27 mouse cellular contexts compared by ENCODE assay signal in genomic region chr9:87755621-87756020, GRCm38 (mm10). TPM values are rescaled to one million over a fixed set of nuclear protein-coding genes. Genes with fewer than 3 reads are reported as not detected.
DNase-seq lines count a peak whose midpoint lies in the region; ATAC-seq and TF ChIP-seq lines count a peak whose summit lies in the region.
"Had no signal": no experiment of that assay in that cellular context is flagged by ENCODE, and none has a peak within 500 bp of the region (broad histone marks: within the 10 kb centered on the region; RNA-seq: fewer than 3 reads in every experiment).

No protein-coding gene starts in this region.

- 69% methylated on average over 4 of the region's 4 CpGs for WGBS in midbrain, embryonic 15.5 days

- in situ Hi-C loops in ES-E14 (cut with MboI; ENCODE audit: low sequenced_read_pairs in 2 of 2, unreplicated experiment in 2 of 2) = no loop called here

- DNase-seq in ES-CJ7 (ENCODE audit: low read depth, low spot score) (peak; percentile 67), ES-E14 (ENCODE audit: low read depth, low spot score) (peak; percentile 45), R1 (ENCODE audit: low read depth, low spot score) (peak; percentile 51), ZHBTc4 (ENCODE audit: low read depth, low spot score) (peak; percentile 82)
- no peak for DNase-seq in frontal cortex, postnatal 10 days (ENCODE audit: low spot score in 2 of 2)
- DNase-seq in adrenal gland, postnatal 10 days = no peak
- DNase-seq in left cerebral cortex, adult 9 months (ENCODE audit: low spot score in 2 of 2) = no peak
- DNase-seq: adrenal gland, adult 2 months; adrenal gland, adult 8-10 months; adrenal gland, postnatal 14 days; adrenal gland, postnatal 25 days; adrenal gland, postnatal 36 days; B cell, adult 2 months; cerebellum, adult 11 months; cerebellum, adult 11-12 months; cerebellum, adult 18-20 months; cerebellum, adult 2 months; cerebellum, adult 8-10 months; cerebellum, adult 9-10 months; cerebellum, adult 9-11 months had no signal

- no peak overlapping the region for H3K4me2 ChIP-seq in midbrain, embryonic 15.5 days

- H3K27ac ChIP-seq in ES-E14 (ENCODE audit: insufficient read depth, low read depth, low read length, poor library complexity, severe bottlenecking) = no peak overlapping the region
- H3K27ac ChIP-seq in midbrain, embryonic 15.5 days = no peak overlapping the region

- no peaks in the 10 kb centered on the region for H3K36me3 ChIP-seq in ES-E14 (ENCODE audit: control insufficient read depth, insufficient read depth, low read length, poor library complexity, severe bottlenecking)
- no peaks in the 10 kb centered on the region for H3K36me3 ChIP-seq in midbrain, embryonic 15.5 days (replicated peaks)
- H3K36me3 ChIP-seq: G1E had no signal

- no peaks in the 10 kb centered on the region for H3K4me1 ChIP-seq in ES-E14 (ENCODE audit: control insufficient read depth in 2 of 2, insufficient read depth in 2 of 2, low read length in 2 of 2, poor library complexity in 1 of 2)
- H3K4me1 ChIP-seq in midbrain, embryonic 15.5 days = no peaks in the 10 kb centered on the region

- no peaks in the 10 kb centered on the region for H3K27me3 ChIP-seq in midbrain, embryonic 15.5 days (replicated peaks)
- H3K27me3 ChIP-seq: CH12.LX, Patski had no signal

- no peak overlapping the region for H3K4me3 ChIP-seq in ES-E14 (ENCODE audit: insufficient read depth in 1 of 2, low read depth in 1 of 2, low read length in 2 of 2, poor library complexity in 1 of 2, severe bottlenecking in 1 of 2)
- no peak overlapping the region for H3K4me3 ChIP-seq in midbrain, embryonic 15.5 days

- ATAC-seq in midbrain, embryonic 15.5 days (replicated peaks) = no peak
- ATAC-seq: activated CD4-positive, CD25-positive, alpha-beta regulatory T cell, adult 4 months; CD4-positive, CD25-positive, alpha-beta regulatory T cell, adult 4 months; Patski had no signal

- H3K9ac ChIP-seq in ES-E14 (ENCODE audit: insufficient read depth, low read depth, low read length, poor library complexity, severe bottlenecking) = no peak overlapping the region
- no peak overlapping the region for H3K9ac ChIP-seq in midbrain, embryonic 15.5 days

- H3K9me3 ChIP-seq in ES-E14 (ENCODE audit: control insufficient read depth, insufficient read depth, low read depth, low read length) = no peaks in the 10 kb centered on the region
- H3K9me3 ChIP-seq in midbrain, embryonic 15.5 days = no peaks in the 10 kb centered on the region

TF ChIP-seq in ES-E14, 5 proteins besides CTCF, POLR2A, EP300 and RAD21:
- TF ChIP-seq MAFK (IDR thresholded peaks at IDR 0.05; ENCODE audit: insufficient read depth, low read depth, low read length) = no peak
- no peak for TF ChIP-seq CHD2 (IDR thresholded peaks at IDR 0.05; ENCODE audit: low read depth, low read length)
TF ChIP-seq in ES-E14: peak in this region for 0.

RNA-seq across cellular contexts. Expression of gene Tbx18, which starts 24.6 kb away (rescaled TPM):
- total RNA-seq in ES-E14 (2012; rRNA removed) = 0.11 and 0.58 TPM in 2 replicates
- 2.3 and 3.4 TPM in 2 replicates for polyA plus RNA-seq in midbrain, embryonic 15.5 days (2015; fragmentation: Nextera tagmentation; extraction: Ambion mirVana)
- total RNA-seq in adrenal gland, postnatal 10 days (2021) = 1 to 10 TPM; 3.5 to 3.7 TPM
- total RNA-seq: CH12.LX, G1E, MEL had no signal
- polyA plus RNA-seq: activated CD4-positive, CD25-positive, alpha-beta regulatory T cell, adult 4 months; CD4-positive, CD25-positive, alpha-beta regulatory T cell, adult 4 months; G1E had no signal

Comparison
In these comparisons a context has a peak if more than half of its experiments do, and no peak if none do; other contexts are left out.
1. DNase-seq: peak in ES-CJ7 (single experiment), ES-E14 (single experiment), R1 (single experiment) and ZHBTc4 (single experiment); none in frontal cortex, postnatal 10 days (0 of 2), adrenal gland, postnatal 10 days (single experiment) and left cerebral cortex, adult 9 months (0 of 2).